Mouse (Mus musculus) kidney, adult 8-10 months (tissue): ENCODE data around the gene Fam49a.

Experiments used
- DNase-seq, 2 experiments: peaks; one replicate each; pipeline ENCODE4 v3.0.0; 2022

Fam49a gene

DNA sequence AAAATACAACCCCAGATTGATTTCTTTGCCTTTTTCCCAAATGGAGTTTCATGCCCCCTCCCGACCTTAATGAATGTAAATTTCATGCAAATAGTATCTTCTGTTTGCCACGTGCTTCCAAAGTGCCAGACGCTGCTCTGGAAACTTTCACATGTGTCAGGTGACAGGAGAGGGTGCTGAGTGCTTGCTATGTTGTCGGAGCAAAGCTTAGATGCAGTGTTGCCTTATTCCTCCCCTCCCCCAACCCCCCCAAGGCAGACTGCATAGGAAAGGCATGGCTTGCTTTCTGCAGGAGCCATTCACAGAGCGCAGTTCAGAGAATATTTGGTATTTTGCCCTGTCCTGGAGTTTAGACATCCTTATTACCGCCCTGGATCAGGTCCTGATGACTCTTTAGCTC lies 12.2 kb downstream of the Fam49a start:
- DNase-seq = no peak

DNA sequence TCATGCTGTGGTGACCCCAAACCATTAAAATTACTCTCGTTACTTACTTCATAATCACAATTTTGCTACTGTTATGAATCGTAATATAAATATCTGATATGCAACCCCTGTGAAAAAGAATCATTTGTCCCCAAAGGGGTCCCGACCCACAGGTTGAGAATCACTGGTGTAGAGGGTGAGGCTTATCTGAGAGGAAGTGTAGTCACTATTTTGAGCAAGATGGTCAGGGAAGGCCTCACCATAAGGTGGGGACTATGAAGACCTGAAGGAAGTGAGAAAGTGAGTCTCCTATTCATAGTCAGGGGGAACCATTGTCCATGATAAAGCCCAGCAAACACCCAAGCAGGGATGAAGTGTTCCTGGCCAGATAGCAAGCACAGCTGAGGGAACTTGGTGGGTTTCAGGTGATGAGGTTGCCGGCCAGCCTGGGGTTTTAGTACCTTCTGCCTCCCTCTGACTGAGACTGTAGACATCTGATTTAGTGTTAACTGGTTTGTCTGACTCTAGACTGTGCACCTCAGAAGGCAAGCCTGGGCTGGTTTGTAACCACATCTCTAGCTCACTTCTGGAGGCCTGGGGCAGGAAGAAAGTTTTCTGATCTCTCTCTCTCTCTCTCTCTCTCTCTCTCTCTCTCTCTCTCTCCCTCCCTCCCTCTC lies 13.3 kb downstream of the Fam49a start:
- DNase-seq = no peak

DNA sequence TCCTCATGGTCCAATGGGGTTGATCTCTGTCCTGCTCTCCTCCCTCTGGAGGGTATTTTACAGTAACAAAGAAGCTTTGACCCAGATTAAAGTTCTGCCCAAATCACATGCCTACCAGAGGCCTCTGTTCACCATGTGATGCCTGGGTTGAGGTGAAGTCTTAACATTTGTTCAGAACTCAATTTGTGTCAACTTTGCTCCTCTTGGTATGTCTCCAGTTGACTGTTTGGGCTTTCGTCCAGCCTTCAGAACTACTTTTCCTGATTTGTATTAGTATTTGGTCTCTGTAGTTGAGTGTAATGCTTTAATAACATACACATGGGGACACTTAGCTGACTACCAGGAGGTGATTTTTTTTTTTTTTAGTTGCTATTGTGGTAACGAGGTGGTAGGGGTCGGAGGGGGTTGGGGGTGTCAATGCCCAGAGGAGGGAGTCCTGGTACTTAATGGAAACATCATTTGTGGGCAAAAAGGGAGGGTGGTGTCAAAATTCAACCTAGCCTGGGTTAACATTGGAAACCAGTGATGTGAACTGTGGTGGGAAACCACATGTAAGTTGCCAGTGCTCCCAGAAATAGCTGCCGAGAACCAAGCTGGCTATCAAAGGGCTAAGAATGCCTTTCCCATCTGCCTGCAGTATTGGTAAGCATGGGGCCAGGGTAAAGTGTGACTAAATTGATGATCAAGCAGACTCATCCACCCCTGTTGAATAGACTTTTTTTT lies 16.0 kb downstream of the Fam49a start:
- no peak for DNase-seq

DNA sequence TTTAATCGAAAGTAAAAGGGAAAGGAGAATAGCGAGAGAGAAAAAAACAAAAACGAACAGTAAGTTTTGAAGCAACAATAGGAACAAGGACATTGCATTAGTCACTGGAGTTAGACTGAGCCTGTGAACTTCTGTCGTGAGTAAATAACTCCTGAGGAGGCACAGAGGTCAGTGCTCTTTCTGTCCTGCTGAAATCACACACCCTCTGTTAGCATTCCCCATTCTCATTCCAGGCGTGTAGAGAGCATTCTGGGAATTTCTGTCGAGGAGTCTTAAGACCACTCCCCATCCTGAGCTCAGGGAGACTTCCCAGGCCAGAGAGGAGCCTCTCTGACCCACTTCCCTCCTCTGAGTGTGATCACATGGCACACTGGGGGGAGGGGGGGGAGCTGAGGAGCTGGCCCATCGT lies 16.5 kb downstream of the Fam49a start:
- DNase-seq = no peak

DNA sequence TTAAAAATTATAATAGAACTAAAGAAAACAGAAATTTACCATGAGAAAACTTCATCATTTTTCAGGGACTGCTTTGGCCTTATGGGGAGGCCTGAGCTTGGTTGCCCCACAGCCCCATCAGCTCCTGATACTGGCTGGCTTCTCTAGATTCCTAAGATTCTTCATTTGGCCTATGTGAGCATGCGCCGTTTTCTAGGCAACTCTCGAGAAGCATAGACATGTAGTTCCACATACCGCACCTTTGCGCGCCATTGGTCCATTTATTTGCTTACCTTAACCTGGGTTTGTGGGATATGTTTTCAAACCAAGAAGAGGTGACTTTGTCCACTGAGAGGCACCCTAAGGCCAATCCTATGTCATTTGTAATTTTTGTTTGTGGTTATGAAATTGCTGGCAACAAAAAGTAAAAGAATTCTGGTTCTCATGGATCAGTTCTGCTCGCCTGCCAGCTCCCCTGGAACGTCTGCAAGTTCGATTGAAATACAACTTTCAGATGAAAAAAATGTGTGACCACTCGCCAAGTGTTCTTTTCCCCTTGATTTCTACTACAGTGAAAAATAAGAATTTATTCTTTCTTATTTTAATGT lies 21.9 kb downstream of the Fam49a start:
- DNase-seq = no peak

DNA sequence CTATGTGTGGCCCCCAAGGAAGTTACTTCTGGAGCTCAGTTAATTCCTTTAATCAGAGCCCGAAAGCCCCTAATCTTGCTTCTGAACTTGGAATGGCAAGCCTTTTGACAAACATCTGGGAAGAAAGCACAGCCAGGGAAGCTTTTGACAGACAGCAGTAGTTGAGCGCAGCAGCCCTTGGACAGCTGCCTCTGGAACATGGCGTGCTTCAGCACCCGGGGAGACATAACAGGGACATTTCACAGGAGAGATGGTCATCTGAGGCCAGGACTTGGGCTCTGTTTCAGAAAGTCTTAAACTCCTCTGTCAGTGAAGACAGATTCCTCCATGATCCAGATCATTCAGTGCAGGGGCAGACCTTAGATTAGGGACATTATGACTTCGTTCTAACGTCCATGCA lies 22.6 kb downstream of the Fam49a start:
- DNase-seq = no peak

DNA sequence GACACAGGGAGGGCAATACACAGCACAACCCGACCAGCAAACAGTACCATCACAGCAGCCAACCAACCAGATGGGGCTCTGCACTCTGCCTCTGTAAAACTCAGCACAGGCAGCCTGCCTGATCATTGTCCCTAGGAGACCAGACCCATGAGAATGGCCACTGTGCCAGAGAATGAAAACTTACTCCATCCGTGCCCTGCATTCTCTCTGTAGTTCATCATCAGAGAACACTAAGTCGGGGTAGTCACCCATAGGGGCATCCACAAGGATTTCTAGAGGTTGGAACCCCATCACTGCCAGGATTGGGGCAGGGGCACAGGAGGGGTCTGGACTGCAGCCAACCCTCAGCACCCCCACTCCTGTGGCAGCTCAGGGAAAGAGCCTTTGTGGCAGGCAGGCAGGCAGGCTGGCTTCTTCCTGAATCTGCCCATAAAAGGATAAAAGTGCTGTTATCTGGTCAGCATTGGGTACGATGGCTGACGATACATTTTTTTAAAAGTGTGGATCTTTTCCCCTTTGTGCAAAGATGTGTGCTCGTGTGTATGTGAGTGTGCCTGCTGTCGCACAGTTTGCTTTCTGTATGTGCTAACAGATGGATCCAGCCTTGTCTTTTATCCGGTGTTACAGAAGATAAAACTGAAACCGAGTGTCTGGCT lies 25.3 kb downstream of the Fam49a start:
- no peak for DNase-seq

DNA sequence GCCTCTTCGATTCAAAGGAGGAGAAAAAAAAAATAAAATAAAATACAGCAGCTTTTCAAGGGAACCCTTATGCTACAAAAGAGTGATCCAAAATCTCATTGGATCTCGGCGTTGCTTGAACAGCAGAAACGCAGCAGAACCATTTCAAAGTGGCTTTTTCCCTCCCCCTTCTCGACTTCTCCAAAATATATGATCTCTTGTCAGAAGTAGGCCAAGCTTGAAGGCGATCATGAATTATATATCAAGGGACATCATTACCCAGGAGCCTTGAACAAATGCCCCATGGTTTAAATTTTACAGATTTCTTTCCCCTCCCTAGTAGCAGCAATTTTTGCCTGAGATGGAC lies 25.8 kb downstream of the Fam49a start:
- no peak for DNase-seq

DNA sequence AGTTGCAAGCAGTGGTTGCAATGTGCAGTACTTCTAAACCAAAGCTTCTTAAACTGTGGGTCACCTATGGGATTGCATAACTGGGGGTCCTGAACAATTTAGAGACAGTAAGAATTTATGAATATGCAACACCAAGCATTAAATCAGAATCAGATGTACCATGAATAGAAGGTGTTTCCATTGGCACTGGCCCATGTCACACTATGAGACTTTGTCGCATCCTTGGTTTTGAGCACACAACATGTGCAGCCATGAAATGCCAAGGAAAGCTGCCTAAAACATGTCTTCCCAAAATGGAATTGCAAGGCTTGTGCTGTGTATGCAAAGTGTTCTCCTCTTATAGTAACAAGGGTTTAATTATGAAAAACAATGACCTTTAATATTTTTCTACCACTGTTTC lies 26.6 kb downstream of the Fam49a start:
- no peak for DNase-seq

DNA sequence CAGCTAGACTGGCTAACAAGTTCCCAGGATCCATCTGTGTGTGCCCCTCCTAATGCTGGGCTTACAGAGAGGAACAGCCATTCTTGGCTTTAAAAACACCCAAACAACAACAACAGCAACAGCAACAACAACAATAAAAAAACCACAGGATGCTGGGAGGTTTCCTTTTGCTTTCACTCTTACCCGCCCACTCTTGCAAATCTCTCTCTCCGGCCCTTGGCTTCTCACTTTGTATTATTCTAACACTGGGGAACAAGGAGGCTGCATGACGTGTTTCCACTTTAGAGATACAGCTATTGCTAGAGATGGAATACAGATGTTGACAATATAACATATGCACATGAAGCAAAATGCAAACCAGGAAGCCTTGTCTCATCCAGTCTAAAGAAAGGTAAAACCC lies 27.7 kb downstream of the Fam49a start:
- no peak for DNase-seq

DNA sequence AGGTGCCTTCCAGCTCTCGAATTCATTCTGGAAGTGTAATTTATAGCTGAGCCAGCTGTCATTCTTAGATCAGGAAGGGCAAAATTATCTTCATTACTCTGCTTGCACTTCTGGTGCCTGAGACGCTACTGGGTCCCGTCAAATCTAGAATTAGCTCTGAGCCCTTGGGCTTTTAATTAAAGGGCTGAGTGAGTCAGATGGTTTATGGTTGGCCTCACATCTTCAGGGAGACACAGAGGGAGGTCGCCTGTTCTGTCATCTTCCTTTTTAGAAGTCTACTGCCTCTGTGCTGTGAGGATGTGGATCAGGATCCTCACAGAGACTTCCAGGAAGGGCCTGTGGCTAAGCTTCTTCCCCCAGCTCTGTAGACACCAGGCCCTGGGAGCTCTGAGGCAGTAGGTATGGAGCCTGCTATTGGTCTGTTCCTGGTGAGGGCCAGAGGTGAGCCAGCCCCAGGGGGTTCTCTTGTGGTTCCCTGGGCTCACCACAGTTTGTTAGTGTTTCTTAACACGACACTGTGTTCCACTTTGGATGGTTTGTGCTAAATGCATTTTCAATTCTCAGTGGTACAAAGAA lies 30.2 kb downstream of the Fam49a start:
- DNase-seq = no peak

DNA sequence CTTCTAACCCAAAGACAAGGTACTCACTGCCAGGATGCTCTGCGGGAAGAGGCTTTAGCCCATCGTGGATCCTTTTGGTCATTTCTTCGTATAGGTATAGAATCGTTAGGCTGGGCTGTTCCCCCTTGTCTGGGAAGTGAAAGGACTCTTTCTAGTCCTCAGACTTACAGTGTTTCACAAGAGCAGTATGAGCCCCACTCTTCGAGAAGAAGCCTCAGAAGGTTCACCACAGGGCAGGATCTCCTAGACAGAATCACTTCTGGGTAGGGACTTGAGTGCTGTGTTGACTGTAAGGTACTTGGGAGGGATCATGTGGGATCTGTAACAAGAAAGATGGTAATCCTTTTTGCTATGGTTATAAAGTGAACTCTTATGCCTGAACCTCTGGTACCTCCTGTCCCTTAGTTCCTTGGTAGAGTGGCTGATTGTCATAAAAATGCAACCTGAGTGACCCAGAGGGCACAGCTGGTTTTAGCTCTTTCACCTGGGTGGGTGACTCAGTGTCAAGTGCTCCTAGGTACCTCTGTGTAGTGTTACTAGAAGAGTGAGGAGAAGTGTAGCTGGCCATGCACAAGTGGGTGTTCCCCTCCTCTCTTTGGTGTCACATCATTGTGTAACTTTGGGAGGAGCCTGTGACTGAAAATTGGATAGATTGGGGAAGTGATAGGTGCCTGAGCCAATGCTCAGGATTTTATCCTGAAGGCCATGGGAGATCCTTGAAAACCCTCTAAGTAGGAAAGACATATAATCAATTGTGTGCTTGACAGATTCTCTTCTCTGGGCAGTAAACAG lies 32.6 kb downstream of the Fam49a start:
- DNase-seq = no peak

DNA sequence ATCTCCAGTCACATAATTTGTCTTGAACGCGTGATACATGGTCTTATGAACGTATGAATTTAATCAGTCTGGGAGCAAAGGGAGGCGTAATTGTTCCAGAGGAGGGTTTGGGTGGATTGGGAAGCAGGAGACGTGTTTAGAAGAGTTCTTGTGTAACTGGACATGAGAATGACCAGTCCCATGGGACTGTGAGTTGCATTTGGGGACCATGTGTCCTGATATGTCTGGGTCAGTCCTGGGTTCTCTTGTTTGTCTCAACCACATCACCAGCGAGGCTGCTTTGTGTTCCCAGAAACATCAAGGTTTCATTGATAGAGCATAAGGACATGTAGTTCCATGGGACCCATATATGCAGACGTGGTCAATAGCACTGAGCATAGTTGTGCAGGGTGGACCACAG lies 36.5 kb downstream of the Fam49a start:
- DNase-seq = no peak

DNA sequence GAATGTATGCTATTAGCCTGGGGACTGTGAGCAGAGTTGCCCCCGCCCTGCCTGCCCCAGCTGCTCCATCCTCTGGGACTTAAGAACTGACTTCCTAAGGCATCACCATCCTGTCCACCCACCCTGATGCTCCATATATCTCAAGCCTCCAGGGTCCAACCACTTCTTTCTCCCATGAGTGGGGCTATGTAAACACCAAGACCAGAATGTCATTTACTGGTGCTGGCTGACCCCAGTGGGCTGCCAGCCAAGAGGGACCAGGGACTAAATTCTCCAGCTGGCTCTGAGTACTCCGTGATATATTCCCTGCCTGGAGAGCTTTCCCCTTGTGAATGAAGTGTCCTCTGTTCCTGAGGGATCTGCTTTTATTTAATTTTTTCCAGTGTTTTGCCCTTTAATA lies 37.4 kb downstream of the Fam49a start:
- peak in 1 of 2 experiments; percentile 18 for DNase-seq

DNA sequence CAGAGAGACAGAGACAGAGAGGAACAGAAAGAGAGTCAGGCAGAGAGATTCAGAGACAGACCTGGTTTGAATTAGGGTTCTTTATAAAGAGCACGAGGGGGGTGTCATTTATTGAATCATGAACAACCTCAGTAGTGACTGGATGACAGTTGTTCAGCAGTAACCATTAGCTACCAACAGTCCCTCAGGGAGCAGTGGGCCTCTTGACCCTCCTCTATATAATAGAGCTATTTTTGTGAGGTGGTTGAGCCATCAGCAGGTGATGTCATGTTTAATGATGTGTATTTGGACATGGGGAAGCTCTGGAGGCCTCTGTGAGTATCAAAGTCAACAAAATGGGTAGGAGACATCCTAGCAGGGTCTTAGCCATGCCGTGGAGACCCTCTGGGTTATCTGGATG lies 39.2 kb downstream of the Fam49a start:
- no peak for DNase-seq

DNA sequence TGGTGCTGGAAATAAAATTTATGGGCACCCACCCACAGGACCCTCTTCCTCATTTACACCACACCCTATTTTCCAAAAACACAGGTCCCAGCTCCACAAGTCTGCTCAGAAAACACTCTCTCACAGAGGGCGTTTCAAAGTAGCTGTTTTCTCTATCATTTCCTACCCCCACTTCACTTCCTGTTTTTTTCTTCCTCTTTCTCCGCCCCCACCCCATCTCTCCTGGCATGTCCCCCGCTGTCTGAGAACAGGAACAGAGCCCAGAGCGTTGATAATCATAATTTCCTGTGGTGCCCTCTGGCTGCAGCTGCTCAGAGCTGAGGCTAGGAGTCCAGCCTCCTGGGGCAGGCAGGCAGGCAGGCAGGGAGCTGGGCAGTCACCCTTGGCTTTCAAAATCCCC lies 39.9 kb downstream of the Fam49a start:
- peak; percentile 24 to 28 for DNase-seq

DNA sequence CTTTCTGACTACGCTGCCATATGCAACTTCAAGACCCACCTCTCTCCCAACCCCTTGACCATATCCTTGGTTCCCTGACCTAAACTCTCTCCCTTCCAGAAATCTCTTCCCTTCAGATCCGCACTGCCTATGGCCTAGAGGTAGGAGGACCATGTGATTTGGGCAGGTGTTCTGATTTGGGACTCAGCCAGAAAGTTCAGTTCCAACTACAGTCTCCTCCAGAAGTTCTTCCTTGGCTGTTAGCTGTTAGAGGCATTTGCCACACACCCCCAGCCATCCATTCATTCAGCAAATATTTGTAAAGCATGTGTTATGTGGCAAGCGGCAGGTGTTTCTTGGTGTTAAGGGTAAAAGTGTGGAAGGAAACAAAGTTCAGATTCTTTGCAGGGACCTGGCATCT lies 44.3 kb downstream of the Fam49a start:
- DNase-seq = no peak

DNA sequence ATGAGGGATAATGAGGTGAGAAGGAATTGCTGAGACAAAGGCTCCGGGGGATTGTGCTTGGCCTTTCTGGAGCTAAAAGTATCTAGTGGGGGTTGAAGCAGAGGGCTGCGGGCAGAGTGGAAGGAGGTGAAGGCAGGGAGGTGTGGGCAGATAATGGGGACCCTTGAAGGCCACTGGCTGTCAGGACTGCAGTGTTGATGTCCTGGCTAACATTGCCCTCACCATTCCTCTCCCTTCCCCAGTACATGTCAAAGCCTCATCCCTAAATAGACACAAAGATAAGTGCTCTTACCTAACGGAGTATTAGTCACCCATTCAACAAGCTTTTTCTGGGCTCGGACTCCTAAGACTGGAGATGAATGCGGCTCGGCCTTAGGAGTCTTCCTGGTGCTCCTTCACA lies 44.9 kb downstream of the Fam49a start:
- no peak for DNase-seq

DNA sequence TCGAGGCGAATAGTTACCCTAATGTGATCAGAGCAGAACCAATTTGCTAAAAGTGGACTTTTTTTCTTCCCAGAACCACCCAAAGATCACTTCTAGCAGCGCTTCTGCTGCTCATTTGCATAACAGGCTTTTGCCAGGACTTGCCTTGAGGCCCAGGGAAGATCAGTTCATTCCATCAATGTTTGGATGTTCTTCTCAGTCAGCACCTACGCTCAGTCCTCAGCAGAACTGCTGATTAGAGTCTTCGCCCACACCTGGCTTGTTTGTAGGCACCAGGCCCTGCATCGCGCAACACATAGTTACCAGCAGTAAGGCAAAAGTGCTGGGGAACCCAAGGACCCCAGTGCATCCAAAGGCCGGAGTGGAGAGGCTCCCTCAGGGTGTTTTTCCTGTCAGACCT lies 45.3 kb downstream of the Fam49a start:
- DNase-seq = no peak

DNA sequence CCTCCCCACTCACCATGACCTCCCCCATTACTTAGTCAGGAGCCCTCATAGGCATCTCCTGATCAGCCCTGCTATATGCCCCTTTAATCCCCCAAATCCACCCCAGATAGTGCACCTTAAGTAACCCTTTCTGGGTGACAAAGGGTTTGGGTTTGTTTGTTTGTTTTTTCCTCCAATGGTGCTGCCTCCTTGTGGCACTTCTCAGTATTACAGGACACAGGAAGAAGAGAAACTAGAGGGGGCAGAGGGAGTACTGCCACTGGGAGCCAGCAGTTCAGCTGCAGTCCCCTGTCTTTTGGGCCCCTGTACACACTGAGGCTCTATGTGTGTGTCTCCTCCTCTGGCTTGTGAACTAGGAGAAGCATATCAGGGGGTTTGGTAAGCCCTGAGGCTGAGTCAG lies 51.5 kb downstream of the Fam49a start:
- DNase-seq = no peak

DNA sequence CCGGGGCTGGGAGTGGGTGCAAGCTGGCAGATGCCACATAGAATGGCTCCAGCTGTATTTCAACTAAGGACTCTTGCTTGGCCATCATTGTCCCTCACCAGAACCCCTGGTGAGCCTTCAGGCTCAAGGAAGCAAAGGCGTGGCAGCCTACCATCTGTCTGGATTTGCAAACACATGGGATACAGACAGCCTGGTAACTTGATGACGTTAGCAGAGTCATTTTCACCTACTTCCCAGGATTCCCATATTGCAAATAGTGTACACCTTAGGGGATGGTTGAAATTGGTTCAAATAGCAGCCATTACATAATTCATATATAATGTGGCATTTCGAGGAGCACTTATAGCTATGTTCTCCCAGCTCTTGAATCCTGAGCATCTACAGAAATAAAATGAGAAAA lies 52.0 kb downstream of the Fam49a start:
- DNase-seq = no peak

DNA sequence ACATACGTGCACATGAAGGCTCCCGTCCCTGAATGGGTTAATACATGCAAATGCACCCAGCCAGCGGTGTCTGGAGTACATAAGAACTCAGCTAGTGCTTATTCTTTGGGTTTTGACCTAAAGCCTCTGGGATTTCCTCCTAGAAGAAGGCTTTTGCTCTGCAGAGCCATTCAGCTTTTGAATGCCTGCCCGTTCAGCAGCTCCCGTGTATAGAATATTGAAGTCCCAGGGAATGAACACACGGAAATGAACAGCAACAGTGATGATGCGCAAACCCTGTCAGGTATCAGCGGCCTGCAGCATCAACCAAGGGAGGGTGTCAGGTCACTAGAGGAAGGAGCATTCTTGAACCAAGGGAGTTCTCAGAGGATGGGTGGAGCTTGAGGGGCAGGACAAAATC lies 52.4 kb downstream of the Fam49a start:
- no peak for DNase-seq

DNA sequence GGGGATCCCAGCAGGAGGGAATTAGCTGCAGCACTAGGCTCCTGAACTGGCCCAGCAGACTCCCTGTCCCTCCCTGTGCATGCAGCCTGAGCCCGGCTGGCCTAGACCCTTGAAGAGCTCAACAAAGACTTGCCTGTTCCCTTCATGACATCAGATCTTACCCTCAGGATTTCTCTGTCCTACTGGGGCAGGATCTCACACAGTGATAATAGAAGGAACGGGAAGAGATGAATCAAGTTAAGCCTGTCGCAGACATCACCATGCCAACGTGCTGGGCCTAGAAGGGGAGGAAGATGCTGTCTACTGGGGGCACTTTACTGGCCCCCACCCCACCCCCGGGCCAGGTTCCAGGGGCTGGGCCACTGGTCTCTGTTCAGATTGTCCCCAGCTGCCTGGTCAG lies 53.1 kb downstream of the Fam49a start:
- DNase-seq = no peak
